Comparison of ENCODE assay signal across 8 mouse cellular contexts in genomic region chr3:108297050-108297419, GRCm38 (mm10). TPM values are rescaled to one million over a fixed set of nuclear protein-coding genes. Genes with fewer than 3 reads are reported as not detected.
DNase-seq lines count a peak whose midpoint lies in the region; ATAC-seq and TF ChIP-seq lines count a peak whose summit lies in the region.

No protein-coding gene starts in this region.

- H3K27me3 ChIP-seq in heart, embryonic 15.5 days: no peaks in the 10 kb centered on the region
- no peaks in the 10 kb centered on the region for H3K27me3 ChIP-seq in hindbrain, embryonic 12.5 days
- no peaks in the 10 kb centered on the region for H3K27me3 ChIP-seq in midbrain, embryonic 11.5 days (ENCODE audit: control insufficient read depth, insufficient read depth, low read length)

- TF ChIP-seq CTCF in bone marrow, adult 2 months (IDR thresholded peaks at IDR 0.05; ENCODE audit: control insufficient read depth, insufficient read depth, low read length): no peak

- no peak overlapping the region for H3K9ac ChIP-seq in heart, embryonic 15.5 days
- H3K9ac ChIP-seq in hindbrain, embryonic 12.5 days: no peak overlapping the region
- peak overlapping the region; percentile 45; the same call in 1 of the 2 replicates for H3K9ac ChIP-seq in midbrain, embryonic 11.5 days (ENCODE audit: low read length)

- no peak for DNase-seq in heart, adult 18-20 months
- no peak for DNase-seq in midbrain, embryonic 11.5 days (ENCODE audit: low spot score, missing footprints)
- no peak for DNase-seq in adrenal gland, postnatal 14 days
- DNase-seq in B cell, adult 2 months: no peak

- H3K4me3 ChIP-seq in heart, embryonic 15.5 days: no peak overlapping the region
- no peak overlapping the region for H3K4me3 ChIP-seq in bone marrow, adult 2 months (replicated peaks; ENCODE audit: control insufficient read depth, low read depth, low read length)
- H3K4me3 ChIP-seq in hindbrain, embryonic 12.5 days: no peak overlapping the region
- no peak overlapping the region for H3K4me3 ChIP-seq in midbrain, embryonic 11.5 days (ENCODE audit: low read depth, low read length)

- peak overlapping the region; percentile 72 for H3K27ac ChIP-seq in heart, embryonic 15.5 days
- peak overlapping the region; percentile 18 for H3K27ac ChIP-seq in bone marrow, adult 2 months (ENCODE audit: control insufficient read depth, insufficient read depth, low read depth, low read length, poor library complexity)
- H3K27ac ChIP-seq in hindbrain, embryonic 12.5 days: peak overlapping the region; percentile 72
- H3K27ac ChIP-seq in midbrain, embryonic 11.5 days (ENCODE audit: low read depth, low read length): peak overlapping the region; percentile 20; the same call in 1 of the 2 replicates

- H3K4me2 ChIP-seq in heart, embryonic 15.5 days: peak overlapping the region; percentile 59
- H3K4me2 ChIP-seq in hindbrain, embryonic 12.5 days (replicated peaks): no peak overlapping the region
- H3K4me2 ChIP-seq in midbrain, embryonic 11.5 days: no peak overlapping the region

- no peak for ATAC-seq in heart, embryonic 15.5 days (replicated peaks; ENCODE audit: insufficient number of reproducible peaks, insufficient read depth, low FRiP score, low read depth)
- ATAC-seq in hindbrain, embryonic 12.5 days (ENCODE audit: low FRiP score): no peak
- ATAC-seq in midbrain, embryonic 11.5 days (ENCODE audit: low FRiP score): no peak
- no peak for ATAC-seq in granulocyte monocyte progenitor cell, adult 5-6 weeks (replicated peaks; ENCODE audit: poor library complexity, severe bottlenecking)

- WGBS in heart, embryonic 15.5 days: 71% methylated on average over 7 of the region's 7 CpGs
- WGBS in bone marrow, adult 2 months: 69% methylated on average over 7 of the region's 7 CpGs
- 71% methylated on average over 7 of the region's 7 CpGs for WGBS in hindbrain, embryonic 12.5 days
- 75% methylated on average over 7 of the region's 7 CpGs for WGBS in midbrain, embryonic 11.5 days

- no peaks in the 10 kb centered on the region for H3K36me3 ChIP-seq in heart, embryonic 15.5 days
- H3K36me3 ChIP-seq in hindbrain, embryonic 12.5 days: no peaks in the 10 kb centered on the region
- H3K36me3 ChIP-seq in midbrain, embryonic 11.5 days (ENCODE audit: control insufficient read depth, insufficient read depth, low read length): no peaks in the 10 kb centered on the region

- no peak for TF ChIP-seq POLR2A in bone marrow, adult 2 months (IDR thresholded peaks at IDR 0.05; ENCODE audit: borderline replicate concordance, control insufficient read depth, low read depth, low read length)

- H3K4me1 ChIP-seq in heart, embryonic 15.5 days (replicated peaks): peaks cover 46% of the 10 kb centered on the region
- H3K4me1 ChIP-seq in bone marrow, adult 2 months (ENCODE audit: control insufficient read depth, insufficient read depth, low read length): peaks cover 14% of the 10 kb centered on the region
- H3K4me1 ChIP-seq in hindbrain, embryonic 12.5 days: peaks cover 43% of the 10 kb centered on the region
- H3K4me1 ChIP-seq in midbrain, embryonic 11.5 days (ENCODE audit: control insufficient read depth, insufficient read depth, low read length): peaks cover 37% of the 10 kb centered on the region

- no peaks in the 10 kb centered on the region for H3K9me3 ChIP-seq in heart, embryonic 15.5 days (replicated peaks)
- H3K9me3 ChIP-seq in hindbrain, embryonic 12.5 days (replicated peaks): no peaks in the 10 kb centered on the region
- H3K9me3 ChIP-seq in midbrain, embryonic 11.5 days (ENCODE audit: control insufficient read depth, low read length): no peaks in the 10 kb centered on the region

RNA-seq across cellular contexts. Expression of gene Sort1, which starts 13.2 kb away (rescaled TPM):
- 10.2 and 13.9 TPM in 2 replicates for polyA plus RNA-seq in heart, embryonic 15.5 days (2015; fragmentation: Nextera tagmentation; extraction: Ambion mirVana)
- 10 to 100 TPM; 18.1 to 25.7 TPM for total RNA-seq in heart, adult 18-20 months (2021)
- polyA plus RNA-seq in bone marrow, adult 2 months (2011; ENCODE audit: insufficient read depth, insufficient read length, low replicate concordance, missing spikeins): 8.2 and 15.6 TPM in 2 replicates
- polyA plus RNA-seq in hindbrain, embryonic 12.5 days (2016; fragmentation: Nextera tagmentation; extraction: Ambion mirVana): 35.0 TPM in 2 replicates
- 27.0 and 27.1 TPM in 2 replicates for polyA plus RNA-seq in midbrain, embryonic 11.5 days (2014; fragmentation: Nextera tagmentation; extraction: Ambion mirVana)
- 42.0 and 45.7 TPM in 2 replicates for total RNA-seq in adrenal gland, postnatal 14 days (2021)
- 55.1 and 58.8 TPM in 2 replicates for total RNA-seq in granulocyte monocyte progenitor cell, adult 5-6 weeks (2014; fragmentation: Nextera tagmentation)
- 45.6 and 50.2 TPM in 2 replicates for total RNA-seq in granulocyte monocyte progenitor cell, adult 5-6 weeks (2017)

RNA-seq across cellular contexts. Expression of gene Psma5, which starts 40.3 kb away (rescaled TPM):
- 174 and 197 TPM in 2 replicates for polyA plus RNA-seq in heart, embryonic 15.5 days (2015; fragmentation: Nextera tagmentation; extraction: Ambion mirVana)
- 10 to 100 TPM; 55.0 to 59.5 TPM for total RNA-seq in heart, adult 18-20 months (2021)
- 37.3 and 60.9 TPM in 2 replicates for polyA plus RNA-seq in bone marrow, adult 2 months (2011; ENCODE audit: insufficient read depth, insufficient read length, low replicate concordance, missing spikeins)
- polyA plus RNA-seq in hindbrain, embryonic 12.5 days (2016; fragmentation: Nextera tagmentation; extraction: Ambion mirVana): 205 and 218 TPM in 2 replicates
- 274 and 295 TPM in 2 replicates for polyA plus RNA-seq in midbrain, embryonic 11.5 days (2014; fragmentation: Nextera tagmentation; extraction: Ambion mirVana)
- 83.9 and 86.4 TPM in 2 replicates for total RNA-seq in adrenal gland, postnatal 14 days (2021)
- 258 and 273 TPM in 2 replicates for total RNA-seq in granulocyte monocyte progenitor cell, adult 5-6 weeks (2014; fragmentation: Nextera tagmentation)
- 264 and 296 TPM in 2 replicates for total RNA-seq in granulocyte monocyte progenitor cell, adult 5-6 weeks (2017)

Comparison
In these comparisons a context has a peak if more than half of its experiments do, and no peak if none do; other contexts are left out.
1. H3K27ac ChIP-seq: peak in every context shown above with its lines; median percentile 72 in heart, embryonic 15.5 days; 72 in hindbrain, embryonic 12.5 days; 20 in midbrain, embryonic 11.5 days; 18 in bone marrow, adult 2 months.